Mouse (Mus musculus) olfactory bulb, adult 2 months (tissue): ENCODE data around the gene Arhgap10.

Experiments
- CTCF ChIP-seq: fragments of 200-500 bp; IDR thresholded peaks from 2 replicates; pipeline ENCODE4 v1.5.1; 2012; ENCODE audit warnings: low read depth, mild to moderate bottlenecking, low read length, moderate library complexity; ENCODE audit not compliant: insufficient read depth
- POLR2A ChIP-seq: fragments of 200-500 bp; IDR thresholded peaks from 2 replicates; pipeline ENCODE4 v1.6.1; 2012; ENCODE audit warnings: mild to moderate bottlenecking, low read depth, low read length, moderate library complexity; ENCODE audit not compliant: insufficient read depth

DNA sequence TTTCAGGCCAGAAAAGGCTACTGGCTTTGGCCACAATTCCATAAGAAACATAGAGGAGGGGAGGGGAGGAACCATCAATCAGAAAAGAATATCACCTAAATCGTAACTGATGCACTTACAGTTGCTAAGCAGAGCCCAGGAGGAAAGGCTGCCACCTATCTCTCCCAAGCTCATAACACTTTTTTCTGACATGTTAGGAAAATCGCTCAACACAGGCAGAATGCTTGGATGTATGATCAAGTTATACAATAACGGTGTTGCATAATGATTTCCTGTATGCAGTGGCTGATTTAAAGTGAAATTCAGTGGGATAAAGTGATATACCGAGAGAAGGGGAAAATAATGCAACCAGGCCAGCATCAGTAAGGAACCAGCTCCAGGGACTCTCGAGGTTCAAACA, 162.4 kb downstream of the Arhgap10 start:
- TF ChIP-seq CTCF (no peak), POLR2A (no peak)
